Mouse (Mus musculus) kidney, embryonic 14.5 days (tissue): Measurements from ENCODE around the gene Negr1. TPM values are rescaled to one million over a fixed set of nuclear protein-coding genes. Genes with fewer than 3 reads are reported as not detected.

ENCODE experiments used
- ATAC-seq: fragments of 200-750 bp; cut with Nextera tagmentation; 2 replicates; pipeline ENCODE4 v1.8.0; 2017; ENCODE audit warnings: moderate number of reproducible peaks, mild to moderate bottlenecking, moderate TSS enrichment, moderate library complexity; ENCODE audit not compliant: low FRiP score, low TSS enrichment
- H3K27ac ChIP-seq: fragments of 300-500 bp; sonication (generic); 2 replicates; pipeline ENCODE4 v1.5.1; 2014; ENCODE audit warnings: low read depth, mild to moderate bottlenecking, low read length, moderate library complexity, mixed read lengths
- H3K27me3 ChIP-seq: fragments of 300-500 bp; sonication (generic); 2 replicates; pipeline ENCODE4 v1.6.1; 2014; ENCODE audit warnings: mild to moderate bottlenecking, low read length; ENCODE audit not compliant: control insufficient read depth, insufficient read depth
- H3K36me3 ChIP-seq: fragments of 300-500 bp; sonication (generic); 2 replicates; pipeline ENCODE4 v1.6.1; 2014; ENCODE audit warnings: low read length, mixed read lengths; ENCODE audit not compliant: control insufficient read depth, insufficient read depth
- H3K4me1 ChIP-seq: fragments of 300-500 bp; sonication (generic); 2 replicates; pipeline ENCODE4 v1.6.1; 2014; ENCODE audit warnings: low read length, mixed read lengths; ENCODE audit not compliant: control insufficient read depth, insufficient read depth
- H3K4me2 ChIP-seq: fragments of 300-500 bp; sonication (generic); replicated peaks from 2 replicates; pipeline ENCODE4 v1.6.1; 2014; ENCODE audit warnings: low read depth, mild to moderate bottlenecking, low read length
- H3K4me3 ChIP-seq: fragments of 300-500 bp; sonication (generic); 2 replicates; pipeline ENCODE4 v1.5.1; 2014; ENCODE audit warnings: mild to moderate bottlenecking, low read length
- H3K9ac ChIP-seq: fragments of 300-500 bp; sonication (generic); 2 replicates; pipeline ENCODE4 v1.6.1; 2014; ENCODE audit warnings: low read depth, mild to moderate bottlenecking, low read length, moderate library complexity
- H3K9me3 ChIP-seq: fragments of 300-500 bp; sonication (generic); 2 replicates; pipeline ENCODE4 v1.6.1; 2016; ENCODE audit warnings: low read length; ENCODE audit not compliant: control insufficient read depth
- WGBS: fragments of 180-500 bp; shearing (Covaris S2); extraction: QIAGEN DNeasy Blood & Tissue Kit; methylation state at CpG from one replicate; pipeline ENCODE4 v1.1.7; 2014; 5-methylcytosine and 5-hydroxymethylcytosine counted together
- polyA plus RNA-seq: library from polyadenylated mRNA; unstranded; fragments of >200 nt; fragmentation: Nextera tagmentation; extraction: Ambion mirVana; gene quantifications from 2 replicates; pipeline ENCODE4 v1.2.1, GENCODE M21; 2014

The Negr1 gene
- polyA plus RNA-seq, 1 experiment from 2014 or later: 12.4 TPM

- no peak overlapping the region for H3K27ac ChIP-seq
- H3K36me3 ChIP-seq: no peaks in the 10 kb centered on the region
- WGBS: 77% methylated on average over 4 of the region's 4 CpGs
- no peaks in the 10 kb centered on the region for H3K9me3 ChIP-seq
- no peak overlapping the region for H3K9ac ChIP-seq
- no peaks in the 10 kb centered on the region for H3K27me3 ChIP-seq
- ATAC-seq: no peak
- H3K4me2 ChIP-seq: no peak overlapping the region
- no peak overlapping the region for H3K4me3 ChIP-seq
- H3K4me1 ChIP-seq: no peaks in the 10 kb centered on the region
Observed at GRCm38 (mm10) chr3:156710693-156711092, 149.1 kb downstream of the Negr1 start.

DNA sequence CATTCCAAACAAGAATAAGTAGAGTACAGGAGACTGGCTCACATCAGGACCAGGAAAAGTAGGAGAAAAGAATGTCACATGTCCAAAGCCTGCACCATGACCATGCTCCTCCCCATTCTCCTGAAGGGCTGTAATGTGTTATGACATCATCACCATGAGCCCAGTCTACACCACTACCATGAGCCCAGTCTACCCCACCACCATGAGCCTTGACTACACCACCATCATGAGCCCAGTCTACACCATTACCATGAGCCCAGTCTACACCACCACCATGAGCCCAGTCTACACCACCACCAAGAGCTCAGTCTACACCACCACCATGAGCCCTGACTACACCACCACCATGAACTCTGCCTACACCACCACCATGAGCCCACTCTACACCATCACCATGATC, 174.7 kb downstream of the Negr1 start:
- no peak overlapping the region for H3K4me3 ChIP-seq
- no peak overlapping the region for H3K4me2 ChIP-seq
- H3K9me3 ChIP-seq: no peaks in the 10 kb centered on the region
- no peaks in the 10 kb centered on the region for H3K27me3 ChIP-seq
- H3K36me3 ChIP-seq: no peaks in the 10 kb centered on the region
- H3K4me1 ChIP-seq: no peaks in the 10 kb centered on the region
- H3K9ac ChIP-seq: no peak overlapping the region
- no peak overlapping the region for H3K27ac ChIP-seq
- no peak for ATAC-seq

DNA sequence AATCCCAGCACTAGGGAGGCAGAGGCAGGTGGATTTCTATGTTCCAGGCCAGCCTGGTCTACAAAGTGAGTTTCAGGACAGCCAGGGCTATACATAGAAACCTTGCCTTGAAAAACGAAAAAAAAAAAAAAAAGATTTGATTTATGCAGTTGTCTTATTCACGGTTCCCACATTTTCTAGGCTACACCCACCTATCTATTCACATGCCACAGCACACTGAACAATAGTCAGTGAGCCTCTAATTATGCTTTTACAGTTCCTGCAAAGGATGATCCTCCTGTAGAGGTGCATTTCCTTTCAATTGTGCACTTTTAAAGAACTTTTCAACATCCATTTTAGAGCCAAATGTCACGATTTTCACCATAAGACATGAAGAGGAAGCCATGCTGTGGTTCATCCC, 177.9 kb downstream of the Negr1 start:
- WGBS: 58% methylated on average over 3 of the region's 3 CpGs
- Histone ChIP-seq H3K9ac (no peak overlapping the region), H3K27ac (no peak overlapping the region), H3K4me1 (no peaks in the 10 kb centered on the region), H3K4me3 (no peak overlapping the region), H3K36me3 (no peaks in the 10 kb centered on the region), H3K27me3 (no peaks in the 10 kb centered on the region), H3K4me2 (no peak overlapping the region), H3K9me3 (no peaks in the 10 kb centered on the region)
- ATAC-seq: no peak

GRCm38 (mm10) chr3:156743266-156743665, 181.7 kb downstream of the Negr1 start:
- no peaks in the 10 kb centered on the region for H3K4me1 ChIP-seq
- no peaks in the 10 kb centered on the region for H3K27me3 ChIP-seq
- no peaks in the 10 kb centered on the region for H3K9me3 ChIP-seq
- no peak overlapping the region for H3K9ac ChIP-seq
- no peak overlapping the region for H3K4me2 ChIP-seq
- no peak for ATAC-seq
- WGBS: 95% methylated on average over 1 of the region's 1 CpGs
- H3K27ac ChIP-seq: no peak overlapping the region
- no peaks in the 10 kb centered on the region for H3K36me3 ChIP-seq
- H3K4me3 ChIP-seq: no peak overlapping the region

GRCm38 (mm10) chr3:156745218-156745770, 183.7 kb downstream of the Negr1 start:
- WGBS: 81% methylated on average over 5 of the region's 5 CpGs

DNA sequence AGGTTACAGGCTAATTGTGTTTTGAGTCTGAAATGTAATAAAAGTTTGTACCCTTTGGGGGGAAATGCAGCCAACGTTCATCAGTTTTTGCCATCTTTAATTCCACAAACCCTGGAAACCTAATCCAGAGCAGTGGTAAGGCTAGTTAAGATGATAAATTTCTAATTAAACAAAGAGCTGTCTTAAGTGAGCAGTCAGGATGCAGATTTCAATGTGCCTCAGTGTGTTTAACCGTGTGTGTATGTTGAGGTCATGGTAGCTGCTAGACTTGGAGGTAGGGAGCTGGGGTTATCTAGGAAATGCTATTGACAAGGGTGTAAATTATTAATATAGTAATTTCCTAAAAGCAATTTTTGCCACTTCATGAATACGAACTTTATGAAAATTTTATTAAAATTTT, 185.9 kb downstream of the Negr1 start:
- Histone ChIP-seq H3K27me3 (no peaks in the 10 kb centered on the region), H3K9me3 (no peaks in the 10 kb centered on the region), H3K4me1 (no peaks in the 10 kb centered on the region), H3K36me3 (no peaks in the 10 kb centered on the region), H3K4me3 (no peak overlapping the region), H3K27ac (no peak overlapping the region), H3K9ac (no peak overlapping the region), H3K4me2 (no peak overlapping the region)
- peak; percentile 79; the same call in 1 of the 2 replicates for ATAC-seq
- WGBS: 37% methylated on average over 3 of the region's 3 CpGs

More at GRCm38 (mm10) chr3:156745218-156745770, 183.7 kb downstream of the Negr1 start:
- Histone ChIP-seq H3K9ac (no peak overlapping the region), H3K4me2 (no peak overlapping the region), H3K27me3 (no peaks in the 10 kb centered on the region), H3K27ac (no peak overlapping the region), H3K4me3 (no peak overlapping the region), H3K4me1 (no peaks in the 10 kb centered on the region), H3K36me3 (no peaks in the 10 kb centered on the region), H3K9me3 (no peaks in the 10 kb centered on the region)
- no peak for ATAC-seq

DNA sequence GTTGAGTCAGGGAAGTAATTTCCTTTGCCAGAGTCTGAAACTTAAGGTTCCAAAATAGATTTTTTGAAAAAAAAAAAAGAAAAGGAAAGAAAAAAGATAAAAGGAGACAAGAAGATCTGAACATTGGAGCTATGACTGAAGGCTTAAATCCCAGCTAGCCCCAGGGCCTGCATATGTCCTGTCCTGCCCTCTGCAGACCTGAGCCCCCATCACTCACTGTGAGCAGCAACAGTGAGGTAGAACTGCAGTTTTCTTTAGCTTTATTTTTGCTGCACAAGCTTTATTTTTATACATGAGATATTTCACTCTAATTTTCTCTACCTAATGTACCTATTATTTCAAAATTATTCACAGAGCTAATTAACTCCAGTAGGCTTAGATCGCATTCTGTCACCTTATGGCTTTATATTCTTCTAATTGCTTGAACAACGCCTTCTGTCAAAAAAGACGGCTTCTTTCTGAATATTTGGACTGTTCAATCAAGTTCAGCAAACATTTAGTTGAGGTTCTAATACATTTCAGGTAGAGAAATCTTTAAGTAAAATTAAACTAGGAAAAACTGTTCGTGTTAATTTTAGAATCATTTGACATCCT, 192.3 kb downstream of the Negr1 start:
- no peak for ATAC-seq
- H3K4me3 ChIP-seq: no peak overlapping the region
- WGBS: 86% methylated on average over 4 of the region's 4 CpGs
- no peak overlapping the region for H3K27ac ChIP-seq
- no peaks in the 10 kb centered on the region for H3K27me3 ChIP-seq
- no peaks in the 10 kb centered on the region for H3K4me1 ChIP-seq
- no peak overlapping the region for H3K9ac ChIP-seq
- H3K9me3 ChIP-seq: no peaks in the 10 kb centered on the region
- no peaks in the 10 kb centered on the region for H3K36me3 ChIP-seq
- no peak overlapping the region for H3K4me2 ChIP-seq

- Histone ChIP-seq H3K4me1 (no peaks in the 10 kb centered on the region), H3K4me3 (no peak overlapping the region), H3K4me2 (no peak overlapping the region), H3K36me3 (no peaks in the 10 kb centered on the region), H3K27ac (no peak overlapping the region), H3K27me3 (no peaks in the 10 kb centered on the region), H3K9me3 (no peaks in the 10 kb centered on the region), H3K9ac (no peak overlapping the region)
- ATAC-seq: no peak
- 83% methylated on average over 1 of the region's 1 CpGs for WGBS
Observed at GRCm38 (mm10) chr3:156754790-156755530, 193.4 kb downstream of the Negr1 start.

DNA sequence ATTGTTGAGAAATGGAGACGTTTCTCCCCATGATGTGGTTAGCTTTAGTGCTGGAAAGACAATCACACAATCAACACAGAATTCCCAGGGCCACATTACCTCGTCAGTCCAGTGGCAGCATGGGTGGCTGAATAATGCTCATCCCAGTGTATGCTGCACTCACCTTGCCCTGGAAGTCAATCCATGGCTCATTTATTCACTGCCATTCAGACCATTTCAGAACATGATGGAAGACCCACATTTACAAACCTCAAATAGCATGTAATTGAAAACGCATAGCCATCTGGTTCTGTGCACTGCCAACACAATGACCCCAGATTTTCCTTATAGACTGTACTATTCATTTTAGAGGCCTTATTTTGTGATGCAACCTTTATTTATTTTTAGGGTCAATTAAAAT, 203.4 kb downstream of the Negr1 start:
- 69% methylated on average over 3 of the region's 3 CpGs for WGBS
- no peak for ATAC-seq
- H3K27me3 ChIP-seq: no peaks in the 10 kb centered on the region

More for the DNA sequence above, 203.4 kb downstream of the Negr1 start:
- H3K36me3 ChIP-seq: no peaks in the 10 kb centered on the region
- no peak overlapping the region for H3K27ac ChIP-seq
- no peaks in the 10 kb centered on the region for H3K9me3 ChIP-seq
- no peak overlapping the region for H3K4me2 ChIP-seq
- H3K4me3 ChIP-seq: no peak overlapping the region
- H3K4me1 ChIP-seq: no peaks in the 10 kb centered on the region
- H3K9ac ChIP-seq: no peak overlapping the region
